Mouse (Mus musculus) midbrain, embryonic 10.5 days (tissue): Measurements from ENCODE around the gene Cdon. TPM values are rescaled to one million over a fixed set of nuclear protein-coding genes. Genes with fewer than 3 reads are reported as not detected.

Experiments used
- polyA plus RNA-seq: library from polyadenylated mRNA; unstranded; fragments of >200 nt; fragmentation: Nextera tagmentation; extraction: Ambion mirVana; gene quantifications from 2 replicates; pipeline ENCODE4 v1.2.1, GENCODE M21; 2016

Cdon gene
- polyA plus RNA-seq, 1 experiment from 2014 or later = 10.5 TPM

Other genes with a start within 250 kb of the Cdon start
- gene Dcps, start 245.1 kb upstream of the Cdon start, polyA plus RNA-seq = 108 TPM in 2 replicates
- 85.5 and 87.3 TPM in 2 replicates for gene Srpr, start 221.0 kb upstream of the Cdon start, polyA plus RNA-seq
- gene Tirap, start 220.8 kb upstream of the Cdon start, polyA plus RNA-seq = 18.5 and 19.6 TPM in 2 replicates
- 54.6 and 57.2 TPM in 2 replicates for gene Foxred1, start 210.1 kb upstream of the Cdon start, polyA plus RNA-seq
- 71.7 and 72.7 TPM in 2 replicates for gene Fam118b, start 153.3 kb upstream of the Cdon start, polyA plus RNA-seq
- 28.6 and 32.2 TPM in 2 replicates for gene Rpusd4, start 153.3 kb upstream of the Cdon start, polyA plus RNA-seq
- not detected in 2 replicates for gene Gm1113, start 97.1 kb downstream of the Cdon start, polyA plus RNA-seq
- gene Ddx25, start 137.4 kb downstream of the Cdon start, polyA plus RNA-seq = 8.0 and 8.2 TPM in 2 replicates
- 18.5 and 19.5 TPM in 2 replicates for gene Pus3, start 137.5 kb downstream of the Cdon start, polyA plus RNA-seq
- gene Pate2, start 149.2 kb downstream of the Cdon start, polyA plus RNA-seq = 1.6 and 2.7 TPM in 2 replicates
- 26.2 and 30.2 TPM in 2 replicates for gene Hyls1, start 149.3 kb downstream of the Cdon start, polyA plus RNA-seq
- gene Pate4, start 190.8 kb downstream of the Cdon start, polyA plus RNA-seq = not detected in 2 replicates
- not detected in 2 replicates for gene Pate3, start 227.1 kb downstream of the Cdon start, polyA plus RNA-seq